Mouse (Mus musculus): ENCODE data around the gene Dpf3. TPM values are rescaled to one million over a fixed set of nuclear protein-coding genes. Genes with fewer than 3 reads are reported as not detected.

The Dpf3 gene
- polyA plus RNA-seq, 1 experiment from 2014 or later, result 23.2 TPM

DNA sequence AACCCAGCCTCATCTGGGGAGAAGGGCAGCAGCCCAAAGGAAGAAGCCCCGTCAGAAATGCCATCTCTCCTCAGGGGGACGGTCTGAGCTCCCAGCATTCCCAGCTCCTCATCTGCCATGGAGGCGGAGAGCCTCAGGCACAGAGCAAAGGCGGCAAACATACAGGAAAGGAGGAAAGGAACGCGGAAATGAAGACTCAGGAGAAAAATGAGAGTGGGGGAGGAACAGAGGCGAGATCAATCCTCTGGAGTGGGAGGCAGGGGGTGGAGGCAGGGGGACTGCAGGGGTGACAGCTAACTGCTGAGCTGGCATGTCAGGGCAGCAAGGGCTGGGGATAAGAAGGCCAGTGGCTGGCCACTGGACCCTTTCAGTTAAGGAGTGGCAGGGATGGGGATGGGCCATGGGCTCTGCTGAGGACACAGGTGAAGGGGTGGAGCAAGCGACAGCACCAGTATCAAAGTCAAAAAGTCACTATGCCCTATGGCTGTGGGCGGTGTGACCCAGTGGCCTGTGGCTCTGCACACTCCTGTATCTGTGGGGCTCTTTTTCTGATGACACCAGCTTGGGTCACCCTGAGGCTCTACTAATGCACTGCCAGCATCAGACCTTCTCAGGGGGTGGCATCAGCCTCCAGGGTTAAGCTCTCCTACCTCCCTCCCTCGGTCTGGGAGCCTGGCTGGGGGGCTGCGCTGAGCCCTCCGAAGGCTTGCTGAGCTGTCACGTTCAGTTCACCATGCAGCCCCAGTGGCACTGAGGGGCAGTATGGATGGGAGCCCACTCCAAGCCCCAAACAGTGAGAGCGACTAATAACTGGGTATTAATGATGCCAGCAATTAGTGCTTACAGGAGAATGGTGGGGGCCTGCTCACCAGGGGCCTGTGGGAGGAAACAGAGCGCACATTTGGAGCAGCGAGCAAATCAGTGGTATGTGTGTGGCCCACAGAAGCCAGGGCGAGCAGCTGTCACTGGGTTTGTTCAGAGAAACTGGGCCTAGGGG lies 200.7 kb downstream of the Dpf3 start:
- H3K4me2 ChIP-seq (ENCODE audit: low read length), result no peak overlapping the region
- WGBS, result 76% methylated on average over 17 of the region's 17 CpGs
- no peak overlapping the region for H3K9ac ChIP-seq (ENCODE audit: low read length)
- no peak overlapping the region for H3K27ac ChIP-seq (replicated peaks in 1 of 2; ENCODE audit: control insufficient read depth in 1 of 2, insufficient read depth in 1 of 2, low read depth in 2 of 2, low read length in 2 of 2)
- ATAC-seq (ENCODE audit: insufficient number of reproducible peaks, insufficient read depth, low FRiP score, low read depth), result no peak
- no peaks in the 10 kb centered on the region for H3K9me3 ChIP-seq (ENCODE audit: control insufficient read depth, low read length)
- no peaks in the 10 kb centered on the region for H3K27me3 ChIP-seq (ENCODE audit: control insufficient read depth, insufficient read depth, low read length)
- peaks cover 0 to 8% of the 10 kb centered on the region in 2 experiments; a peak in 1 of 4 replicates for H3K4me1 ChIP-seq (ENCODE audit: control insufficient read depth in 2 of 2, insufficient read depth in 2 of 2, low read length in 2 of 2)
- 0 out of 2 replicates have a peak, but pooled peaks cover 3% of the 10 kb centered on the region for H3K36me3 ChIP-seq (ENCODE audit: control insufficient read depth, insufficient read depth, low read length)
- H3K4me3 ChIP-seq (ENCODE audit: control insufficient read depth in 1 of 2, insufficient read depth in 1 of 2, low read depth in 1 of 2, low read length in 2 of 2), result no peak overlapping the region

DNA sequence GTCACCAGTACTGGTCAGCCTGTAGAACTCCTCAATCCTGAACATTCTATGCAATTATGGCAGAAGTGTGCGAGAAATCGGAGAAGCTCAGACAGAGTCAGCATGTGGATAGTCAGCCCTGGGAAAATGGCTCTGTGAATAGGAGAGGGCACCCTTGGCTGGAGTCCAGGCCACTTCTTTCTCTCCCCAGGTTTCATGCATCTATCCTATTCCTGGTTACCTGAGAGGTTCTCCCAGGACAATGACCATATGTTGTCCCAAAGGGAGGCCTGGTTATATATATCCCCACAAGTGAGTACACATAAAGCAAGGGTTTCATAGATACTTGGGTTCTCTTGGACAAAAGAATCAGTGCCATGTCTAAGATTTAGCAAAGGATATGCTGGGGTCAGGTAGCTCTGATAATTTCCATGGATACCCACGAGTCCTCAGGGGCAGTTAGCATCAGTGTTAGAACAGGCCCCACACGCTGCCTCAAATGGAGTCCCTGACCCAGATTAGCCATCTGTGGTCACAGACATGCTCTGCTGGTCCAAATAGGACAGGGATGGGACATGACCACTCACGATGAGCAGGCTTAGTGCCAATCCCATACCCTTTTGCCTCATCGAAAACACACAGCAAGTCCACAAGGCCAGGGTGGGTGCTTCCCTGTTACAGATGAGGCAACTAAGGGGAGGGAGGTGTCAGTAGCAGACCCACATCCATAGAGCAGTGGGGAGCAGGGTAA lies 203.8 kb downstream of the Dpf3 start:
- 88% methylated on average over 6 of the region's 6 CpGs for WGBS
- Histone ChIP-seq H3K4me1 (ENCODE audit: control insufficient read depth in 2 of 2, insufficient read depth in 2 of 2, low read length in 2 of 2) (peaks cover 0 to 8% of the 10 kb centered on the region in 2 experiments; a peak in 1 of 4 replicates), H3K4me3 (ENCODE audit: control insufficient read depth in 1 of 2, insufficient read depth in 1 of 2, low read depth in 1 of 2, low read length in 2 of 2) (no peak overlapping the region), H3K9me3 (ENCODE audit: control insufficient read depth, low read length) (no peaks in the 10 kb centered on the region), H3K27me3 (ENCODE audit: control insufficient read depth, insufficient read depth, low read length) (no peaks in the 10 kb centered on the region), H3K27ac (replicated peaks in 1 of 2; ENCODE audit: control insufficient read depth in 1 of 2, insufficient read depth in 1 of 2, low read depth in 2 of 2, low read length in 2 of 2) (no peak overlapping the region), H3K36me3 (ENCODE audit: control insufficient read depth, insufficient read depth, low read length) (0 out of 2 replicates have a peak, but pooled peaks cover 3% of the 10 kb centered on the region), H3K4me2 (ENCODE audit: low read length) (no peak overlapping the region), H3K9ac (ENCODE audit: low read length) (no peak overlapping the region)
- no peak for ATAC-seq (ENCODE audit: insufficient number of reproducible peaks, insufficient read depth, low FRiP score, low read depth)

DNA sequence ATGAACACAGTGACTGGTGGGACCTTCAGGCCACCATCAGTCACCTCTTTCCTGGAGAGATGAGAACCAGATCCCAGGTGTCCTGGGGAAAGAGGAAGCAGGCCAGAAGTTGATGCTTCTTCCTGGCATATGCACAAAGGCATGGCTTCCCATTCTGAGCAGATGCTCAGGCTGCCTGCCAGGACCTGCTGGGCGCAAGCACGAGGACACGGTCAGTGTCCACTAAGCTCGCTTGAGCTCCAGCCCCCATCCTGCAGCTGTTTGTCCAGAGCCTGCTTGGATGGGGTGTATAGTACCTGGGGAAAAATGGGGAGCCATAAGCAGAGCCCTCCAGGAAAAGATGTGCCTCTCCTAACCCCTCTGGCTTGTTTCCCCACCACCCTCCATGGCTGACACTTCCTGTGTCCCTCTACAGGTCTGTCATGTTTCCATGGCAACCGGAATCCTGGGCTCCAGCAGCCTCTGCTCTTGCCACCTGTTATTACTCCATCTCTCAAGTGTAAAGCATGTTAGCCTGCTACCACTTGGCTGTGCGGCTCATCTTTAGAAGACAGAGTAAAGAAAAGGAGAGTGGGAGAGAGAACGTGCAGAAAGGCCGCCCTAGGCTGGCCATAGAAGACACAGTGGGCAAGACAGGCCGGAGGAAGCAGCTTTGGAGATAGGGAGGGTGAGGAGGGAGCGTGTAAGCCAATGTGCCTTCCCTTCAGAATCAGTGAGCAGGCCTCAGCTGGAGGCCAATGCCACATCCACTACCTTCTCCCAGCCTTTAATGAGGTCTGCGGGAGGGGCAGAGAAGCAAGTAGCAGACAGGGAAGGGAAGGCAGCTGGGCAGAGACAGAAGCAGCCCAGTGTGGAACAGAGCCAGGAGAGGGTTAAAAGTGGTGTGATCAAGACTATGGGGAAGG lies 209.7 kb downstream of the Dpf3 start:
- H3K36me3 ChIP-seq (ENCODE audit: control insufficient read depth, insufficient read depth, low read length), result no peaks in the 10 kb centered on the region
- H3K27me3 ChIP-seq (ENCODE audit: control insufficient read depth, insufficient read depth, low read length), result no peaks in the 10 kb centered on the region
- no peak overlapping the region for H3K4me2 ChIP-seq (ENCODE audit: low read length)
- no peaks in the 10 kb centered on the region; a peak in 1 of 4 replicates for H3K4me1 ChIP-seq (ENCODE audit: control insufficient read depth in 2 of 2, insufficient read depth in 2 of 2, low read length in 2 of 2)
- ATAC-seq (ENCODE audit: insufficient number of reproducible peaks, insufficient read depth, low FRiP score, low read depth), result no peak
- 74% methylated on average over 11 of the region's 11 CpGs for WGBS
- H3K4me3 ChIP-seq (ENCODE audit: control insufficient read depth in 1 of 2, insufficient read depth in 1 of 2, low read depth in 1 of 2, low read length in 2 of 2), result no peak overlapping the region
- H3K27ac ChIP-seq (replicated peaks in 1 of 2; ENCODE audit: control insufficient read depth in 1 of 2, insufficient read depth in 1 of 2, low read depth in 2 of 2, low read length in 2 of 2), result no peak overlapping the region
- no peaks in the 10 kb centered on the region for H3K9me3 ChIP-seq (ENCODE audit: control insufficient read depth, low read length)
- H3K9ac ChIP-seq (ENCODE audit: low read length), result no peak overlapping the region

DNA sequence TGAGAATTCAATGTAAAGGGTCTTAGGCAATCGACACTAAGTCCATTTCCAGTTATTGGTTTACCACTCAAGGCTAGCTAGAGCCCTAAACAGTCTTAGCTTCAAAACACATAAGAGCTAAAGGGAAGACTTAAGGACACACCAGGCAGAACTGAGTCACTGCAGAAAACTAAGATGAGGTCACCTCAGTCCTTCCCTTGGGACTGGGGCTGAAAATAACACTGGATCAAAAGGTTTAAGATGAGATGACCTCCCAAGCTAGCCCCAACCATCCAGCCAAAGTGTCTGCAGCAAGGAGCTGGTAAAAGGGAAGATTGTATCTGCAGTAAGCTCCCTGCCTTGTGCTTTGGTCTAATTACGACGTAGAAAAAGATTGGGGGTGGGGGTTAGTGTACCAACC lies 216.3 kb downstream of the Dpf3 start:
- WGBS, result 92% methylated on average over 3 of the region's 3 CpGs
- H3K36me3 ChIP-seq (ENCODE audit: control insufficient read depth, insufficient read depth, low read length), result peaks cover 17% of the 10 kb centered on the region; the same call in 1 of the 2 replicates
- no peak for ATAC-seq (ENCODE audit: insufficient number of reproducible peaks, insufficient read depth, low FRiP score, low read depth)
- no peak overlapping the region for H3K4me2 ChIP-seq (ENCODE audit: low read length)
- peaks cover 14 to 17% of the 10 kb centered on the region in 2 experiments for H3K4me1 ChIP-seq (ENCODE audit: control insufficient read depth in 2 of 2, insufficient read depth in 2 of 2, low read length in 2 of 2)
- H3K9me3 ChIP-seq (ENCODE audit: control insufficient read depth, low read length), result no peaks in the 10 kb centered on the region
- no peak overlapping the region for H3K4me3 ChIP-seq (ENCODE audit: control insufficient read depth in 1 of 2, insufficient read depth in 1 of 2, low read depth in 1 of 2, low read length in 2 of 2)
- H3K9ac ChIP-seq (ENCODE audit: low read length), result no peak overlapping the region
- H3K27ac ChIP-seq (replicated peaks in 1 of 2; ENCODE audit: control insufficient read depth in 1 of 2, insufficient read depth in 1 of 2, low read depth in 2 of 2, low read length in 2 of 2), result no peak overlapping the region
- no peaks in the 10 kb centered on the region for H3K27me3 ChIP-seq (ENCODE audit: control insufficient read depth, insufficient read depth, low read length)

DNA sequence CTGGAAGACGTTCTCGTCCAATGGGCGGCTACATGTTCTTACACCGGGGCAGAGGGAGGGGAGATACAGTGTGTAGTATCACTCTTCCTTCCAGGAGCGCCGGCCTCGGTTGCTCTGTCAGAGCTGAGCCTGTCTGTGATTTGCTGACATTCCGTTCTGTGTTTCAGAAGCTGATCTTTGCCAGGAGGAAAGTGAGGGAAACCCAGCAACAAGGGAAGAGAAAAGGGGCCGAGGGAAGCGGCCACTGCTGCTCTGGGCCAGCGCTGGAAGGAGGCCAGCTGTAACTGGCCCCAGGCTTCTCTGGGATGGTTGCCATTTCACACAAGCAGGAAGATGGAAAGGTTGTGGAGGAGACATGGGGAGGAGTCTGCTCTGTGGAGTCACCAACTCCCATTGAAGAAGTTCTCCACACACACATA lies 219.0 kb downstream of the Dpf3 start:
- 35% methylated on average over 11 of the region's 11 CpGs for WGBS
- H3K36me3 ChIP-seq (ENCODE audit: control insufficient read depth, insufficient read depth, low read length), result peaks cover 27% of the 10 kb centered on the region; the same call in 1 of the 2 replicates
- H3K4me1 ChIP-seq (ENCODE audit: control insufficient read depth in 2 of 2, insufficient read depth in 2 of 2, low read length in 2 of 2), result peaks cover 14 to 17% of the 10 kb centered on the region in 2 experiments
- no peaks in the 10 kb centered on the region for H3K27me3 ChIP-seq (ENCODE audit: control insufficient read depth, insufficient read depth, low read length)
- H3K27ac ChIP-seq (replicated peaks in 1 of 2; ENCODE audit: control insufficient read depth in 1 of 2, insufficient read depth in 1 of 2, low read depth in 2 of 2, low read length in 2 of 2), result peak overlapping the region; percentile 78 to 82
- H3K4me3 ChIP-seq (ENCODE audit: control insufficient read depth in 1 of 2, insufficient read depth in 1 of 2, low read depth in 1 of 2, low read length in 2 of 2), result no peak overlapping the region
- peak overlapping the region; percentile 10 for H3K9ac ChIP-seq (ENCODE audit: low read length)
- peak overlapping the region; percentile 38 for H3K4me2 ChIP-seq (ENCODE audit: low read length)
- H3K9me3 ChIP-seq (ENCODE audit: control insufficient read depth, low read length), result no peaks in the 10 kb centered on the region
- ATAC-seq (ENCODE audit: insufficient number of reproducible peaks, insufficient read depth, low FRiP score, low read depth), result peak; percentile 85

DNA sequence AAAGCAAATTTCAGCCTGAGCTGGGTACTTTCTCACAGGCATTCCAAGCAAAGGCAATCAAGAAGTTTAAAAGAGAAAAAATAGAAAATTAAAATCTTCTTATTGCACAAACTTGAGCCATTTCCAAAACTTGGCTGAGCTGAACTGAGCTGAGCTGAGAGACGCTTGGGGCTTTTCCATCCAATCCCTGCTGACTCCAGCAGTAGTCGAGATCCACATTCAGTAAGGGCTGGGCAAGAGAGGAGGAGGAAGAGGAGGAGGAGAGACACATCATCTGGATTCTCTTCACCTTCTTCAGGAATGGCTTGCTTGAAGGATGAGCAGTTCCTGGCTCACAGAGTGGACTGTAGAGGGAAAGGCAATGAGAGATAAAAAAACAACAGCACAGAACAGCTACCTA lies 227.0 kb downstream of the Dpf3 start:
- Histone ChIP-seq H3K4me3 (ENCODE audit: control insufficient read depth in 1 of 2, insufficient read depth in 1 of 2, low read depth in 1 of 2, low read length in 2 of 2) (no peak overlapping the region), H3K4me1 (ENCODE audit: control insufficient read depth in 2 of 2, insufficient read depth in 2 of 2, low read length in 2 of 2) (no peaks in the 10 kb centered on the region), H3K9ac (ENCODE audit: low read length) (no peak overlapping the region), H3K27ac (replicated peaks in 1 of 2; ENCODE audit: control insufficient read depth in 1 of 2, insufficient read depth in 1 of 2, low read depth in 2 of 2, low read length in 2 of 2) (no peak overlapping the region), H3K27me3 (ENCODE audit: control insufficient read depth, insufficient read depth, low read length) (no peaks in the 10 kb centered on the region), H3K36me3 (ENCODE audit: control insufficient read depth, insufficient read depth, low read length) (peaks cover 16% of the 10 kb centered on the region), H3K4me2 (ENCODE audit: low read length) (no peak overlapping the region), H3K9me3 (ENCODE audit: control insufficient read depth, low read length) (no peaks in the 10 kb centered on the region)
- ATAC-seq (ENCODE audit: insufficient number of reproducible peaks, insufficient read depth, low FRiP score, low read depth), result no peak
- WGBS, result 68% methylated on average over 2 of the region's 2 CpGs

DNA sequence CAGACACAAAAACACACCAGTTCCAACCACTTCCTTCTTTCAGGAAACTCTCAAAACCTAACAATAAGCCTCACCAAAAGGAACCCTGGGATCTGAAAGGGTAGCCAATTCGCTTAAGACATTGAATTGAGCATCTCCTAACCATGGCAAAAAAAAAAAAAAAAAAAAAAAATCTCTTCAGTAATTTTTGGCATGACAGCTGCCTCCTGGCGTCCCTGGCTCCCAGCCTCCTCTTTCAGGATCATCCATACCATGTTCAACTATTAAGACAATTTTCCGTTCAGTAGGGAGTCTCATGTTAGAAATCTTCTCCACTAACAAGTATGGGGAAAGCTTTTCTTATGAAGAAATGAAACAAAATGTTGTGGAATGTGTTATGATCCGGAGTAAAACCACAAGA lies 233.1 kb downstream of the Dpf3 start:
- Histone ChIP-seq H3K27ac (replicated peaks in 1 of 2; ENCODE audit: control insufficient read depth in 1 of 2, insufficient read depth in 1 of 2, low read depth in 2 of 2, low read length in 2 of 2) (no peak overlapping the region), H3K27me3 (ENCODE audit: control insufficient read depth, insufficient read depth, low read length) (no peaks in the 10 kb centered on the region), H3K4me1 (ENCODE audit: control insufficient read depth in 2 of 2, insufficient read depth in 2 of 2, low read length in 2 of 2) (no peaks in the 10 kb centered on the region), H3K9ac (ENCODE audit: low read length) (no peak overlapping the region), H3K9me3 (ENCODE audit: control insufficient read depth, low read length) (no peaks in the 10 kb centered on the region), H3K36me3 (ENCODE audit: control insufficient read depth, insufficient read depth, low read length) (no peaks in the 10 kb centered on the region), H3K4me3 (ENCODE audit: control insufficient read depth in 1 of 2, insufficient read depth in 1 of 2, low read depth in 1 of 2, low read length in 2 of 2) (no peak overlapping the region), H3K4me2 (ENCODE audit: low read length) (no peak overlapping the region)
- ATAC-seq (ENCODE audit: insufficient number of reproducible peaks, insufficient read depth, low FRiP score, low read depth), result no peak
- 88% methylated on average over 4 of the region's 4 CpGs for WGBS
